Mouse (Mus musculus) gastrocnemius, postnatal 10 days (tissue): ENCODE results near the gene Ubl3. TPM values are rescaled to one million over a fixed set of nuclear protein-coding genes. Genes with fewer than 3 reads are reported as not detected.

Experiments
- DNase-seq: peaks from one replicate; pipeline ENCODE4 v3.0.0; 2021; ENCODE audit warnings: mixed read lengths
- total RNA-seq, 2 experiments: library from RNA; stranded (reverse); gene quantifications; 2 replicates each; pipeline ENCODE4 v1.2.3; 2021

Ubl3 gene
- total RNA-seq, 2 experiments from 2014 or later, result 81.3 to 82.0 TPM

- DNase-seq, result no peak
These were observed 25.0 kb downstream of the Ubl3 start for GRCm38 (mm10) chr5:148527632-148528031.

- no peak for DNase-seq
These were observed 26.0 kb downstream of the Ubl3 start for GRCm38 (mm10) chr5:148526631-148527030.

GRCm38 (mm10) chr5:148523202-148523971, 29.2 kb downstream of the Ubl3 start:
- DNase-seq, result no peak

GRCm38 (mm10) chr5:148522378-148522777, 30.2 kb downstream of the Ubl3 start:
- no peak for DNase-seq

- no peak for DNase-seq
These were observed 35.1 kb downstream of the Ubl3 start for GRCm38 (mm10) chr5:148517445-148517844.

- no peak for DNase-seq
These were observed 40.4 kb downstream of the Ubl3 start for GRCm38 (mm10) chr5:148512042-148512640.

- DNase-seq, result no peak
These were observed 42.3 kb downstream of the Ubl3 start for GRCm38 (mm10) chr5:148510265-148510664.

- no peak for DNase-seq
These were observed 42.9 kb downstream of the Ubl3 start for GRCm38 (mm10) chr5:148509731-148510130.

GRCm38 (mm10) chr5:148508901-148509604, 43.5 kb downstream of the Ubl3 start:
- no peak for DNase-seq

GRCm38 (mm10) chr5:148505381-148505780, 47.2 kb downstream of the Ubl3 start:
- DNase-seq, result no peak

- DNase-seq, result no peak
These were observed 50.4 kb downstream of the Ubl3 start for GRCm38 (mm10) chr5:148502237-148502636.

GRCm38 (mm10) chr5:148501228-148501957, 51.2 kb downstream of the Ubl3 start:
- no peak for DNase-seq

- no peak for DNase-seq
These were observed 52.1 kb downstream of the Ubl3 start for GRCm38 (mm10) chr5:148500516-148500915.

- no peak for DNase-seq
These were observed 53.0 kb downstream of the Ubl3 start for GRCm38 (mm10) chr5:148499616-148500015.

- no peak for DNase-seq
These were observed 56.6 kb downstream of the Ubl3 start for GRCm38 (mm10) chr5:148495991-148496390.

GRCm38 (mm10) chr5:148495173-148495572, 57.4 kb downstream of the Ubl3 start:
- DNase-seq, result no peak

- DNase-seq, result no peak
These were observed 58.3 kb downstream of the Ubl3 start for GRCm38 (mm10) chr5:148494249-148494648.

- no peak for DNase-seq
These were observed 59.6 kb downstream of the Ubl3 start for GRCm38 (mm10) chr5:148493025-148493424.

GRCm38 (mm10) chr5:148490391-148490790, 62.2 kb downstream of the Ubl3 start:
- DNase-seq, result no peak

GRCm38 (mm10) chr5:148489724-148490193, 62.8 kb downstream of the Ubl3 start:
- DNase-seq, result peak; percentile 69

- DNase-seq, result no peak
These were observed 63.5 kb downstream of the Ubl3 start for GRCm38 (mm10) chr5:148488891-148489723.
